Comparison of ENCODE assay signal across 25 mouse cellular contexts in the genomic region with DNA sequence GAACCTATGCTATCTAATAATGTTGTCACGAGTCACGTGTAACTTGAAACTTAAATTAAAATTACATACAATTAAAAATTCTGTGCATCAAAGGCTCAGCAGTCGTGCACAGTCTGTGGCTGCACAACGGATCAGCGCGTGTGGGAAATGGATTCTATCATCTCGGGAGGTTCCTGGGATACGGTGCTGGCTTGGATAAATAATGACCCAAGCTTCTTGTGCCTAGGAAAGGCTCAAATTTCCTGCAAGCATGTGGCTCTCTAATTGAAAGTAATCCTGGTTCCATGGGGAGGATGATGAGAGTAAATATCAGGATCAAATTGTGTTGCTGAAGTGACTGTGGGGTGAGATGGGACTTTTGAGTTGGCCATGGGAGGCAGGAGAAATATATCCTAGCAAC.
"Had no signal": no experiment of that assay in that cellular context is flagged by ENCODE, and none has a peak within 500 bp of the region (broad histone marks: within the 10 kb centered on the region; RNA-seq: fewer than 3 reads in every experiment).

No protein-coding gene starts in this region.

- ATAC-seq: hindbrain, embryonic 16.5 days; inflammation-experienced regulatory T-cells, adult 6 months; intestine, postnatal 0 days; liver, postnatal 0 days had no signal

- H3K27ac ChIP-seq: gastrocnemius, adult 2 months; heart, embryonic 10.5 days; hindbrain, embryonic 10.5 days; hindbrain, embryonic 12.5 days; hindbrain, embryonic 14.5 days; intestine, embryonic 15.5 days; layer of hippocampus, adult 2 months; limb, embryonic 12.5 days; liver, embryonic 13.5 days; liver, embryonic 15.5 days had no signal

- H3K4me1 ChIP-seq: heart, embryonic 10.5 days; intestine, embryonic 15.5 days; liver, embryonic 13.5 days; liver, embryonic 15.5 days had no signal

- H3K36me3 ChIP-seq: heart, embryonic 10.5 days; heart, embryonic 12.5 days; hindbrain, embryonic 10.5 days; hindbrain, embryonic 12.5 days; intestine, embryonic 15.5 days; limb, embryonic 12.5 days; liver, embryonic 13.5 days; liver, embryonic 15.5 days had no signal

- DNase-seq: gastrocnemius, adult 2 months; gastrocnemius, postnatal 10 days; gastrocnemius, postnatal 25 days; heart, adult 18-20 months; heart, postnatal 10 days; heart, postnatal 4 days; kidney, adult 8-10 months; kidney, postnatal 10 days; left cerebral cortex, postnatal 4 days; liver; liver, embryonic 13.5 days; liver, postnatal 0 days had no signal

- H3K4me3 ChIP-seq: gastrocnemius, adult 2 months; heart, embryonic 10.5 days; heart, embryonic 12.5 days; hindbrain, embryonic 10.5 days; hindbrain, embryonic 12.5 days; intestine, embryonic 15.5 days; layer of hippocampus, adult 2 months; limb, embryonic 12.5 days; liver, embryonic 13.5 days; liver, embryonic 15.5 days had no signal

- H3K9ac ChIP-seq: heart, embryonic 12.5 days; hindbrain, embryonic 12.5 days; hindbrain, embryonic 14.5 days; intestine, embryonic 15.5 days; limb, embryonic 12.5 days; liver, embryonic 13.5 days; liver, embryonic 15.5 days; liver, postnatal 0 days had no signal

- H3K4me2 ChIP-seq: heart, embryonic 12.5 days; hindbrain, embryonic 12.5 days; hindbrain, embryonic 14.5 days; intestine, embryonic 15.5 days; limb, embryonic 12.5 days; liver, embryonic 11.5 days; liver, embryonic 13.5 days; liver, embryonic 15.5 days had no signal

- H3K27me3 ChIP-seq: heart, embryonic 12.5 days; hindbrain, embryonic 12.5 days; intestine, embryonic 15.5 days; limb, embryonic 12.5 days; liver, embryonic 13.5 days; liver, embryonic 15.5 days had no signal

- H3K9me3 ChIP-seq: heart, embryonic 10.5 days; heart, embryonic 12.5 days; hindbrain, embryonic 10.5 days; hindbrain, embryonic 12.5 days; intestine, embryonic 15.5 days; limb, embryonic 12.5 days; liver, embryonic 13.5 days; liver, embryonic 15.5 days had no signal
